Mouse (Mus musculus) embryonic fibroblast, embryonic 13.5 days (primary cell): ENCODE measurements around the gene Smyd3. TPM values are rescaled to one million over a fixed set of nuclear protein-coding genes. Genes with fewer than 3 reads are reported as not detected.
A peak's percentile ranks its signal among the peaks of the same experiment; 100 is the strongest.

Source experiments
- H3K27ac ChIP-seq: 2 replicates; pipeline ENCODE4 v1.5.1; 2012; ENCODE audit warnings: low read length, control low read depth, inconsistent platforms; ENCODE audit not compliant: insufficient read depth
- H3K4me1 ChIP-seq: 2 replicates; pipeline ENCODE4 v1.6.1; 2011; ENCODE audit warnings: low read length; ENCODE audit not compliant: control insufficient read depth, insufficient read depth
- H3K4me3 ChIP-seq: 2 replicates; pipeline ENCODE4 v1.5.1; 2011; ENCODE audit warnings: mild to moderate bottlenecking, control low read depth, low read length; ENCODE audit not compliant: insufficient read depth
- CTCF ChIP-seq: IDR thresholded peaks from 2 replicates; pipeline ENCODE4 v1.5.1; 2011; ENCODE audit warnings: mild to moderate bottlenecking, control low read depth, low read length, moderate library complexity, borderline replicate concordance; ENCODE audit not compliant: insufficient read depth
- POLR2A ChIP-seq: IDR thresholded peaks from 2 replicates; pipeline ENCODE4 v1.6.1; 2011; ENCODE audit warnings: low read depth, mild to moderate bottlenecking, control low read depth, low read length, moderate library complexity
- polyA plus RNA-seq: library from polyadenylated mRNA; stranded (reverse); fragments of >200 nt; gene quantifications from 2 replicates; pipeline ENCODE4 v1.2.4, GENCODE M21; 2011; ENCODE audit warnings: low read depth; ENCODE audit not compliant: missing spikeins, insufficient read length

Smyd3 gene
- polyA plus RNA-seq, 1 experiment = 12.3 TPM

DNA sequence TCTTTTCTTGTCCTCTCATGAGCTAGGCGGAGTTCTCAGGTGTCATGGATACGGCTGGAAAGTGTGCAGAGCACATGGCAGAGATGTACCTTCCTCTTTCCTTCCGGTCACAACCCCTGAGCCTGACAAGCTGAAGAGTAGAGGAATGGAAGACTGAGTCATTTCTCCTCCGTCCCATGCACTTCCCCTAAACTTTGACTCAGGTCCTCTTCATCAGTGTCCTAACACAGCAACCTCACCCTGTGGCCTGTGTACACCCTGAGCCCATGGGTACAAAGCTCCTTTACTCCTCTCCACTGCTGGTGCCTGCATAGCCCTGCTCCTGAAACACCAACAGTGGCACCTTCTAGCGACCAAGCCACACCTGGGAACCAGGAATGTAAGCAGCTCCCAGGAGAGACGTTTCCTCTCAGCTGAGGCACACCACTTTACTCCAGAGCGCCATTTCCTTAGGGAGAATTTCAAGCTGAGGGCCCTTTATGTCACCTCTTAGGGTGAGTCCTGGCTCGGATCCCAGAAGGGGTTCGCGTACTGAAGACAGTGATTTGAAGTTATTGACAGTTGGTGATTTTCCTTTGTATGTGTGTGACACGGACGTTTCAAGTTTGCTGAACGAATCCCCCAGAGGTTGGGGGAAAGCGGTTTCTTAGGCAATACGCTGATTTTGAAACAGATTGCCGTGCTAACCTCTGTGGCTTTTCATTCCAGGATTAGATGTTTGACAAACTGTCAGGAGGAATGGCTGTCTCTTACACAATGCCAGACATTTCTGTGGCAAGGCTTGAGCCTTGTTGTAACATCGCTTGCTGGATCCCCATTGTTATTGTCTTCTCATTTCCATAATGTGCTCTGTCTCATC, 471.8 kb downstream of the Smyd3 start:
- peak overlapping the region; percentile 89 for H3K27ac ChIP-seq
- TF ChIP-seq CTCF = no peak
- TF ChIP-seq POLR2A = peak; percentile 51; the same call in 1 of the 2 replicates
- no peak overlapping the region for H3K4me3 ChIP-seq
- peaks cover 32% of the 10 kb centered on the region for H3K4me1 ChIP-seq

DNA sequence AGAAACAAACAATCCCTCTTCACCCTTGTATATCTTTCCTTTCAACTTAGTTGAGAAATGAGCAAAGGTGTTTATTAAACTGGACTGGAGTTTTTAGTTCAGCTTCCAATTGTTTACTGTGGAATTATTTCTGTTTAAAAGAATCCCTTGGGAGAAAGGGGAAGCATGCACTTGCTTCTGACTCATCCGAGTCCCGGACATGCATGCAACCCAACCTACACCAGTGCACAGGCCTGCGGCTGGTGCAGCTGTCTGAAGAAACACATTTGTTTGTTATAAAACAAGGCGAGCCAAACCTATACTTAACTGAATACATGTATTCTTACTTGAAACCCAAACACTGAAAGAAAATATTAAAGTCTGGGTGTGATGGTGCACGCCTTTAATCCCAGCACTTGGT, 473.7 kb downstream of the Smyd3 start:
- Histone ChIP-seq H3K27ac (peak overlapping the region; percentile 97), H3K4me3 (no peak overlapping the region), H3K4me1 (peaks cover 36% of the 10 kb centered on the region)
- TF ChIP-seq CTCF (no peak), POLR2A (no peak)

DNA sequence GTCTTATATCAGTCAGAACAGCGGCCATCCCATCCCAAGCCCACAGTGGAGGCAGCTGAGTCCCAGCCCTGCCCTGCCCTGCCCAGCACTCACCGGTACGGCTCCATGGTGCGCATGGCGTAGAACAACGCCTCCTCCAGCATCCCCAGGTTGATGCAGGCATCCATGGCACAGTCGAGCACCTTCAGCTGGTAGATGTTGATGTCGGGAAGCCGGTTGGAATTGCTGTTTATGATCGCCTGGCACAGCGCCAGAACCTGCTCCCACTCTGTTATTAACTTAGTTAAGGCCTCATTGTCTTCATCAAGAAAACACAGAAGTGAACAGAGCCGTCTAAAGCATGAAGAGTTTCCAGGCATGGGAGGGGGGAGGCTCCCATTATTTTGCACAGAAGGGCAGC, 474.2 kb downstream of the Smyd3 start:
- no peak overlapping the region for H3K4me3 ChIP-seq
- peaks cover 36% of the 10 kb centered on the region for H3K4me1 ChIP-seq
- H3K27ac ChIP-seq = peak overlapping the region; percentile 97
- no peak for TF ChIP-seq CTCF

DNA sequence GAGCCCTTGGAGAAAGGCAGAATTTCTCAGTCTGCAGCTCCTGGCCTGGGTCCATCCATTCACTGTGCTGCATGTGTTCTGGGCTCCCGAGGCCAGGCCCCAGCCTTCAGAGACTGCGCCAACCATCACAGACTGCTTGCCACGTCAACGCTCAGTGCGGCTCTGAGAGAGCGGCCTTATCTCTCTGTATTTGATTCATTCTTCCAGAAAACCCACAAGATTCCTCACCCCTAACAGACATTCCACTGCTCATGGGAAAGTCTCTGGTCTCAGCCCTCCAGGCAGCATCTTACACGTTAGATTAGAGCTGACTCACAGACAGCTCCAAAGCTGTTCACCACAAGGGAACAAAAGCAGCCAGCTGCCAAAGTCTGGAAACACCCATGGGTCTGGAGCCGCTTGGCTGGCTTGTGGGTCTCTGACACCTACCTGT, 475.9 kb downstream of the Smyd3 start:
- no peak for TF ChIP-seq POLR2A
- no peak for TF ChIP-seq CTCF
- Histone ChIP-seq H3K4me3 (no peak overlapping the region), H3K4me1 (peaks cover 27% of the 10 kb centered on the region), H3K27ac (peak overlapping the region; percentile 97)

GRCm38 (mm10) chr1:179041231-179041904, 476.5 kb downstream of the Smyd3 start:
- Histone ChIP-seq H3K4me1 (peaks cover 26% of the 10 kb centered on the region), H3K27ac (peak overlapping the region; percentile 97), H3K4me3 (no peak overlapping the region)
- TF ChIP-seq POLR2A = peak; percentile 24; the same call in 1 of the 2 replicates
- no peak for TF ChIP-seq CTCF

DNA sequence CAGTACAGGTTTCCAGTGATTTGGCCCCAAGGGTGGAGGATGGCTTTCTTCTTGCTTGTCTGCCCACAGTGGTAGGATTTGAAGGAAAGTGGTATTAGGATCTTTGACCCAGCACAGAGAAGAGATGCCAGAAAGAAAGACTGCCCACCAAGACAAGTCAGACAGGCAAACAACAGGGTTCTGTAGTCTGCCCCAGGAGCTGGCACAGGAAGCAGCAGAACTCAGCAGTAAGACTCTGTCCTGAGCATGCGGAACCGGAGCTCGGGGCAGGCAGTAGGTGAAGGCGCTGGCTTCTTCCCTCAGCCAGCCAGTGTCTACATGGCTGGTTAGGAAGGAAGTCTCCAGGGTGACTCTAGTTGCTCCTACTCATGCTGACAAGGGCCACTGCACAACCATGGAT, 479.0 kb downstream of the Smyd3 start:
- Histone ChIP-seq H3K27ac (no peak overlapping the region), H3K4me3 (no peak overlapping the region), H3K4me1 (peaks cover 20% of the 10 kb centered on the region)
- TF ChIP-seq POLR2A = no peak
- TF ChIP-seq CTCF = no peak

DNA sequence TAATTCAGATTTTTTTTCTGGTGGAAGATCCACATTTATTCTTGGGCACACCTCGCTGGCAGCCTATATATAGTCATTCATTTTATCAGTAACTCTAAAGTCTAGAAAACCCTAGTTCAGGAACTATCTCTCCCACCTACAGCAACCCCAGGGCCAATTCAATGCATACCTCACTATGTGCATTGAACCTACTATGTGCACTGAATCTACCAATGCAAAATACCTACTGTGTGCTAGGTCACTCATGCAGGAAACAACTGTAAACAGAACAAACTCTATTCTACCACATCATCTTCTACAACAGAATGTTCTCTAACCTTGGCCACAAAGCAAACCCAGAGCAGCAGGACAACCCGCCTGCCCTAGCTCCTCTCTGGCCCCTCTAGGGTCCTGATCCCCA, 484.9 kb downstream of the Smyd3 start:
- TF ChIP-seq POLR2A = no peak
- TF ChIP-seq CTCF = no peak
- H3K4me3 ChIP-seq = no peak overlapping the region
- H3K4me1 ChIP-seq = no peaks in the 10 kb centered on the region
- no peak overlapping the region for H3K27ac ChIP-seq

- H3K4me1 ChIP-seq = no peaks in the 10 kb centered on the region
- TF ChIP-seq CTCF = no peak
- TF ChIP-seq POLR2A = no peak
- no peak overlapping the region for H3K4me3 ChIP-seq
- no peak overlapping the region for H3K27ac ChIP-seq
Observed at GRCm38 (mm10) chr1:179031581-179031980, 486.3 kb downstream of the Smyd3 start.

GRCm38 (mm10) chr1:179026614-179027013, 491.2 kb downstream of the Smyd3 start:
- peaks cover 2% of the 10 kb centered on the region for H3K4me1 ChIP-seq
- H3K27ac ChIP-seq = no peak overlapping the region
- TF ChIP-seq POLR2A (no peak), CTCF (no peak)
- H3K4me3 ChIP-seq = no peak overlapping the region

- Histone ChIP-seq H3K27ac (no peak overlapping the region), H3K4me1 (peaks cover 2% of the 10 kb centered on the region), H3K4me3 (no peak overlapping the region)
- TF ChIP-seq POLR2A (no peak), CTCF (no peak)
Observed at GRCm38 (mm10) chr1:179025169-179025568, 492.7 kb downstream of the Smyd3 start.
